Mouse (Mus musculus): ENCODE data around the gene Efcab9. TPM values are rescaled to one million over a fixed set of nuclear protein-coding genes. Genes with fewer than 3 reads are reported as not detected.
A peak's percentile ranks its signal among the peaks of the same experiment; 100 is the strongest.

The Efcab9 gene
- polyA plus RNA-seq, 1 experiment from 2014 or later, result 0.77 TPM

DNA sequence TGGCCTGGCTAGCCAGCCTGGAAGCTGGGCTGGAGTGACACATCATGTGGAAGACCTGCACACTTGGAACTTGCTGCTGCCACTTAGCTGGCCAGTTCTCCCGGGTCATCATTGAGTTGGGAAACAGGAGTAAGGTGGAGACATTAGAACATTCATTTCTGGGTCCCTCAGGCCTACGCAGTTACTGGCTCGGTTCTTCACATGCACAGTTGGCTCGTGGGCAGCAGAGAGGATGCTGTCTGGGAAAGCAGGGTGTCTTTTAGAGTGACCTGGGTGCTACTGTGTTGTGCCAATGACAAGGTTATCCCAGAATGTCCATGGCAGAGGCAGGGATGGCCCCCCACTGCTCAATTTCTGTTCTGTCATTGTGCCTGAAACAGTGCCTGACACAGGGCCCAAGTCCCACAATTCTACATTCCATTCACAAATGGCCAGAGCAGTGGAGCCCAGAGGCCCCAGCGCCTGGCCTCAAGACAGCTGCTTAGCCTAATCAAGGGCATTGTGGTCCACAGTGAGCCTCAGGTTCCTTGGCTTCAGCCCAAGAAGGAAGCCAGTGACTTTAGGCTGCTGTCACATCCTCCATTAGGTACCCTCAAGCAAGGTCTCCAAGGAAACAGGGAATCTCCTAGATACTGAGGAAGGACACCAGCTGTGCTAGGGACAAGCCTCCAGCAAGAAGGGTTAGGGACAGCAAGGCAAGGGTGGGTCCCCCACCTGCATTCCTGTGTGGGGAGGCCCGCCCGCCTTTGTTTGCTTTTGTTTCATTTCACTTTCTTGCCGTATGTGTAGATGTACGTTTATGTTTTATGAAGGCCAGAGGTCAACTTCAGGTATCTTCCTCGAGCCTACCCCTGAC lies 35.3 kb upstream of the Efcab9 start:
- Histone ChIP-seq H3K36me3 (ENCODE audit: control insufficient read depth, insufficient read depth, low read length) (no peaks in the 10 kb centered on the region), H3K27ac (ENCODE audit: low read length) (no peak overlapping the region), H3K9me3 (ENCODE audit: control insufficient read depth, low read length) (no peaks in the 10 kb centered on the region), H3K4me2 (ENCODE audit: low read depth, low read length) (no peak overlapping the region), H3K27me3 (replicated peaks; ENCODE audit: control insufficient read depth, insufficient read depth, low read length) (no peaks in the 10 kb centered on the region), H3K9ac (ENCODE audit: low read depth, low read length) (no peak overlapping the region), H3K4me3 (ENCODE audit: low read length) (no peak overlapping the region), H3K4me1 (ENCODE audit: control insufficient read depth, insufficient read depth, low read length) (peaks cover 32% of the 10 kb centered on the region)
- ATAC-seq, result 0 out of 2 replicates have a peak, but pooled peaks have one; percentile 14
- WGBS, result 68% methylated on average over 10 of the region's 10 CpGs

DNA sequence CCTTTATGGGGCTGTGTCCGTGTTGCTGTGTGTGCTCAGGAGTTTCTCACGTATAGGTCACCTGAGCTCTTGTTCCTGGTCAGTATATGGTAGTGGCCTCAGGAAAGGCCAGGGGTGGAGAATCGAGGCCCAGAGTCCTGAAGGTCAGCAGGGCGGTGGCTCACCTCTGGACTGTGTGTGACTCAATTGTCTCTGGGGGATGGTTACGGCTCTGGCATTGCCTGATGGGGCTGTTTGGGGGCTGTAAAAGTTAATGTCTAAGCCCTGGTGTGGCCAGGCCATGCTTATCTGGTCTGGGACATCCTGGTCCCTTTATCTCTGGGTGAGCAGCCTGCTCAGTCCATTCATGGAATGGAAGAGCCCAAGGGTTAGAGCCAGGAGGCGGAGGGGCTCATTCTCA lies 34.3 kb upstream of the Efcab9 start:
- Histone ChIP-seq H3K4me2 (ENCODE audit: low read depth, low read length) (no peak overlapping the region), H3K27me3 (replicated peaks; ENCODE audit: control insufficient read depth, insufficient read depth, low read length) (no peaks in the 10 kb centered on the region), H3K36me3 (ENCODE audit: control insufficient read depth, insufficient read depth, low read length) (no peaks in the 10 kb centered on the region), H3K9ac (ENCODE audit: low read depth, low read length) (no peak overlapping the region), H3K4me3 (ENCODE audit: low read length) (no peak overlapping the region), H3K27ac (ENCODE audit: low read length) (no peak overlapping the region), H3K9me3 (ENCODE audit: control insufficient read depth, low read length) (no peaks in the 10 kb centered on the region), H3K4me1 (ENCODE audit: control insufficient read depth, insufficient read depth, low read length) (peaks cover 35% of the 10 kb centered on the region)
- 72% methylated on average over 6 of the region's 6 CpGs for WGBS
- ATAC-seq, result peak; percentile 19; the same call in 1 of the 2 replicates

DNA sequence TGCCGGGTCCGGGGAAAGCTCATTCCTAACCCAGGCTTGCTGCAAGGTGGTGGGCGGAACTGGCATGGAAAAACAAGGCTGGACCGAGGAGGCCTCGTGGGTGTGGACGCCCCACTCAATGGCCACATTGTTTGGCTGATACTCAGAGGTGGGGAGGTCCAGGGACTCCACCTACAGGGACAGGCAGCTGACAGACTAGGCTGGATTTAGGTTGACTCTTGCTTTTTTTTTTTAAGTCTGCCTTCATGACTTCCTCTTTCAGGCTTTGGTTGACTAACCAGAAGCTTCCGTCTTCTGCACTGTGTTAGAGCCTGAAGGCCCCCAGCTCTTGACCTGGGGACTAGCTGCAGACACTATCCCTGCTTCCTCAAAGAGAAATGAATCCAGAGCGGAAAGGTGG lies 33.2 kb upstream of the Efcab9 start:
- WGBS, result 46% methylated on average over 8 of the region's 8 CpGs
- Histone ChIP-seq H3K9me3 (ENCODE audit: control insufficient read depth, low read length) (no peaks in the 10 kb centered on the region), H3K4me1 (ENCODE audit: control insufficient read depth, insufficient read depth, low read length) (peaks cover 35% of the 10 kb centered on the region), H3K27me3 (replicated peaks; ENCODE audit: control insufficient read depth, insufficient read depth, low read length) (no peaks in the 10 kb centered on the region), H3K27ac (ENCODE audit: low read length) (peak overlapping the region; percentile 46), H3K4me3 (ENCODE audit: low read length) (no peak overlapping the region), H3K4me2 (ENCODE audit: low read depth, low read length) (no peak overlapping the region), H3K36me3 (ENCODE audit: control insufficient read depth, insufficient read depth, low read length) (no peaks in the 10 kb centered on the region), H3K9ac (ENCODE audit: low read depth, low read length) (no peak overlapping the region)
- ATAC-seq, result peak; percentile 52

DNA sequence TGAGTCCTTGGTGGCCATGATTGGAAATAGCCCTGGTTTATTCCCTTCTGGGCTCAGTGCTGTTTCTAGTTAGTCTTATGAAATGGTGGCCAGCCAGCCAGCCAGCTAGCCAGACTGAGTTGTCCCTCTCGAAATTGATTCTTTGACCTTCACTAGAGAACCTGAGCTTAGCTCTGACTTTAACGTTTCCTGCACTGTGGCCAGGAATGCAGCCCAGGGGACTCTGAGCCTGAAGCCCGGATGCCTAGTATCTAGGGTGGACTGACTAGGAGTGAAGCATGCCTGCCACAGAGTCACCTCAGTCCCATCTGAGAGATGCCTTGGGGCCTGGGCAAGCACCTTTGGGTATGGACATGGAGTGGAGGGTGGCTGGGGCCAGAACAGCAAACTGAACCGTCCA lies 32.7 kb upstream of the Efcab9 start:
- Histone ChIP-seq H3K9me3 (ENCODE audit: control insufficient read depth, low read length) (no peaks in the 10 kb centered on the region), H3K4me3 (ENCODE audit: low read length) (no peak overlapping the region), H3K27me3 (replicated peaks; ENCODE audit: control insufficient read depth, insufficient read depth, low read length) (no peaks in the 10 kb centered on the region), H3K4me1 (ENCODE audit: control insufficient read depth, insufficient read depth, low read length) (peaks cover 35% of the 10 kb centered on the region), H3K27ac (ENCODE audit: low read length) (peak overlapping the region; percentile 46), H3K4me2 (ENCODE audit: low read depth, low read length) (no peak overlapping the region), H3K36me3 (ENCODE audit: control insufficient read depth, insufficient read depth, low read length) (no peaks in the 10 kb centered on the region), H3K9ac (ENCODE audit: low read depth, low read length) (no peak overlapping the region)
- 45% methylated on average over 4 of the region's 4 CpGs for WGBS
- peak; percentile 24; the same call in 1 of the 2 replicates for ATAC-seq

DNA sequence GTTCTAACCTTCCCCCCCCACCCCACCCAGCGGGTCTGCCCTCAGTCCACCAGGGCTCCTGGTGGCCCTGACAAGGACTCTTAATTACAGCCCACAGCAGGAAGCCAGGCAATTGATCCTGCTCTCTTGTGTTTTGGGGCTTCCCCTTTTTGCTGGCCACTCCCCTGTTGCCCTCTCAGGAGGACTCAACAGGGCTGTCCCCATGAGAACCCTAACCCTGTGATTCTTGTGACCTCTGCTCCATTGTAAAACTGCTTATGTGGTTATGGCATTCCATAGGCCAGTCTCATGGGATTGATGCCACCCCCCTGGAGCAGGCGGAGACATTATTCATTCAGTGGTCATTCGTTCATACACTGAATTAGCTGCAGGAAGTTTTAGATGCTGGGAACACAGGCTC lies 31.8 kb upstream of the Efcab9 start:
- Histone ChIP-seq H3K4me1 (ENCODE audit: control insufficient read depth, insufficient read depth, low read length) (peaks cover 37% of the 10 kb centered on the region), H3K4me2 (ENCODE audit: low read depth, low read length) (no peak overlapping the region), H3K36me3 (ENCODE audit: control insufficient read depth, insufficient read depth, low read length) (no peaks in the 10 kb centered on the region), H3K9ac (ENCODE audit: low read depth, low read length) (no peak overlapping the region), H3K9me3 (ENCODE audit: control insufficient read depth, low read length) (no peaks in the 10 kb centered on the region), H3K27ac (ENCODE audit: low read length) (no peak overlapping the region), H3K27me3 (replicated peaks; ENCODE audit: control insufficient read depth, insufficient read depth, low read length) (no peaks in the 10 kb centered on the region), H3K4me3 (ENCODE audit: low read length) (no peak overlapping the region)
- 56% methylated on average over 3 of the region's 3 CpGs for WGBS
- peak; percentile 68 for ATAC-seq

DNA sequence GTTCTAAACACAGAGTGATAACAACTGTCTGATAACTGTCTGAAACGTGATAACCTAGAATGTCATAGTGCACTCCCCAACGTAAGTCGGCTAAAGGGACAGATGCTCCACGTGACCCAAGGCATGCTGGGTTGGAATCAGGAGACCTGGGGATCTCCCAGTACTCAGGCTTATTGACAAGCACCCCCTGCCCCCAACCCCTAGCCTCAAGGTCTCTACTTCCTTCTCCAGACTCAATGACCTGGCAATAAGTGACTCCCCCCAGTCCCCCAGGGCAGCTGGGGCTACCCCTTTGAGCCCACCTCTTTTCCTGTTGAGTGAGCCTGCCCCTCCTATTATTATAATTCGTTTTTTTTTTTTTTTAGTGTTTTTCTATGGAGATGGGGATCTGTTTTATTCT lies 30.8 kb upstream of the Efcab9 start:
- H3K4me2 ChIP-seq (ENCODE audit: low read depth, low read length), result no peak overlapping the region
- H3K27ac ChIP-seq (ENCODE audit: low read length), result no peak overlapping the region
- no peaks in the 10 kb centered on the region for H3K36me3 ChIP-seq (ENCODE audit: control insufficient read depth, insufficient read depth, low read length)
- ATAC-seq, result no peak
- H3K27me3 ChIP-seq (replicated peaks; ENCODE audit: control insufficient read depth, insufficient read depth, low read length), result no peaks in the 10 kb centered on the region
- H3K4me3 ChIP-seq (ENCODE audit: low read length), result no peak overlapping the region
- H3K9me3 ChIP-seq (ENCODE audit: control insufficient read depth, low read length), result no peaks in the 10 kb centered on the region
- no peak overlapping the region for H3K9ac ChIP-seq (ENCODE audit: low read depth, low read length)
- 69% methylated on average over 5 of the region's 5 CpGs for WGBS
- H3K4me1 ChIP-seq (ENCODE audit: control insufficient read depth, insufficient read depth, low read length), result peaks cover 42% of the 10 kb centered on the region

DNA sequence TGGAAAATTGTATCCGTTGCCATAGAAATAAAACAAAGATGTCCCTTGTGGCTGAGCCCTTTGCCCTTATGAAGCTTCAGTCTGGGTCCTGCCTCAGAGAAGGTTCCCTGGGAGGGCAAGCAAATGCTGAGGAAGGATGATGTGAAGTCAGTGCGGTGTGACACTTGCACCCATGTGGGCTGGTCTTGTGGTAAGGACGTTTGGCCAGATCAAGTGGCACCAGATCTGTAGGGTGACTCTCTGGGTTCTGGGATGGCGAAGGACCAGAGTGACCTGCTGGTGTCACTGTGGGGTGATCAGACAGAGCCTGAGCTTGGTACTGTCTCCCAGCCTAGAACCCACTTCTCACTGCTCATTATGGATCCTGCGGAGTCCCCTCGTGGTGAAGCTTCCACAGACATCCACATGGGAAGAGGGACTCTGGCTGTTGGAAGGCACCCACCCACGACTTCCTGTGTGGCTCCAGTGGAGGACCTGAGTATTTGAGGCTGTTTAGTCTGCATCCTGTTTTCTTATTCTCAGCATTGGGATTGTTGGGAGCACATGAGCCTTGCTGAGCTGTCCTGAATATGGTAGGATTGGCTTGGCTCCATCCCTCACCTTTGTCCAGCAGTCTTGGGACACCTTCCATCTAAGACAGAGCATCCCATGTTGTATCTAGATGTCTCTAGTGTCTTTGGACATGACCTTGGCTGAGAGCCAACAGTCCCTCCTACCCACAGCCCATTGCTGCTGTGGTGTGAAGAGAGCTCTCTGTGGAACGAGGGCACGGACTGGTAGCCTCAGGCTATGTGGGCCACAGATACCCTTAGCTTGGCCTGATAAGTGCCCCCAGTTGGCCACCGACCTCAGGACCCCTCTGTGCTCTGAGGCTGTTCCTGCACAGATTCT lies 29.8 kb upstream of the Efcab9 start:
- no peak for ATAC-seq
- no peak overlapping the region for H3K9ac ChIP-seq (ENCODE audit: low read depth, low read length)
- WGBS, result 81% methylated on average over 10 of the region's 10 CpGs
- no peaks in the 10 kb centered on the region for H3K36me3 ChIP-seq (ENCODE audit: control insufficient read depth, insufficient read depth, low read length)
- H3K4me1 ChIP-seq (ENCODE audit: control insufficient read depth, insufficient read depth, low read length), result peaks cover 32% of the 10 kb centered on the region
- no peaks in the 10 kb centered on the region for H3K27me3 ChIP-seq (replicated peaks; ENCODE audit: control insufficient read depth, insufficient read depth, low read length)
- H3K27ac ChIP-seq (ENCODE audit: low read length), result no peak overlapping the region
- no peaks in the 10 kb centered on the region for H3K9me3 ChIP-seq (ENCODE audit: control insufficient read depth, low read length)
- H3K4me2 ChIP-seq (ENCODE audit: low read depth, low read length), result no peak overlapping the region
- no peak overlapping the region for H3K4me3 ChIP-seq (ENCODE audit: low read length)

DNA sequence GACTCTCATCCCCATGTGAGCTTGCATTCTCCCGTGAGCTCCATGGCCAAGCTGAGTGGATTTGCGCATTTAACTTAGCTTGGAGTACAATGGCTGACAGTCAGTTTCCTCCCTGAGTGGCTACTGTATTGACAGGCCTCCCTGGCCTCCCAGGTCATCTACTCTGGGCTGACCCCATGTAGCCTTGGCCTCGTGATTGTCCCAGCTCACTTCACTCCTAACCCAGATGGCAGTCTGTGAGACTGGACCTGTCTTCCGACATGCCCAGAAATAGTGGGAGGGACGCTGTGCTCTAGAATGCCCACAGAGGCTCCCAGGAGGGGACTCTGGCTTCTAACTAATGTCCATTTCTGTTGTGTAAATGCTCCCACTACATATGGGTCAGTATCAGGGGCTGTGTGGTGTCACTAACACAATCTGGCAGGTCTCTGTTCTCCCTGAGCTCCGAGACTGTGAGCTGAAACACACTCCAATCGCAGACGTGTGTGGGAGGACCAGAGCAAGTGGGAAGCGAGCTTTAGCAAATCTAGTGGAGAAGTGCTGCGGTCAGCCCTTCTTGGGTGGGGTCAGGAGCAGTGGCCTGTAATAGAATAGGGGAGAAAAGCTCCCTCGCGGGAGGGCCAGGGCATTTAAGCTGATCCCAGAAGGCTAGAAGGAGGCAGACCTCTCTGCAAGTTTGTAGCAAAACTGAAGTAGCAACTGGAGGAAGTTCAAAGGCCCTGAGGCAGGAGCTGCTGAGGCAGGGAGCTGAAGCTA lies 28.3 kb upstream of the Efcab9 start:
- H3K27me3 ChIP-seq (replicated peaks; ENCODE audit: control insufficient read depth, insufficient read depth, low read length), result no peaks in the 10 kb centered on the region
- no peaks in the 10 kb centered on the region for H3K36me3 ChIP-seq (ENCODE audit: control insufficient read depth, insufficient read depth, low read length)
- no peak overlapping the region for H3K27ac ChIP-seq (ENCODE audit: low read length)
- WGBS, result 86% methylated on average over 12 of the region's 12 CpGs
- ATAC-seq, result no peak
- peaks cover 22% of the 10 kb centered on the region for H3K4me1 ChIP-seq (ENCODE audit: control insufficient read depth, insufficient read depth, low read length)
- H3K4me2 ChIP-seq (ENCODE audit: low read depth, low read length), result no peak overlapping the region
- no peaks in the 10 kb centered on the region for H3K9me3 ChIP-seq (ENCODE audit: control insufficient read depth, low read length)
- no peak overlapping the region for H3K9ac ChIP-seq (ENCODE audit: low read depth, low read length)
- no peak overlapping the region for H3K4me3 ChIP-seq (ENCODE audit: low read length)

DNA sequence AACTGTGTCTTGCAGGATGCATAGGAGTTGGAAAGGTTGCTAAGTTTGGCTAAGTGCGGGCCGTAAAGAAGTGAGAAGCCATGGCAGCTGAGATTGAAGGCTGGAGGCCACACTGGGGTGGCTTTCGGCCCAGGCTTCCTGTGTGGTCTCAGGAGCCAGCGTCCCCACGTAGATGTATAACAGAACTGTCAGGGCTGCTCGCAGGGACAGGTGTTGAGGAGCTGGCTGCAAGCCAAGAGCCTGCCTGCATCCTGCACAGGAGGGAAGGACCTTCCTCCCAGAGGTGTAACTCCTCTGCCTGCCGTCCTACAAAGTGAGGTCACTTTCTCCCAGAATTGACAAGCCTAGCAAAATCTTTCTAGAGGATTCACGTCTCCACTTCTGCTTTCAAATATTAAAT lies 26.8 kb upstream of the Efcab9 start:
- 25% methylated on average over 8 of the region's 8 CpGs for WGBS
- no peak overlapping the region for H3K4me2 ChIP-seq (ENCODE audit: low read depth, low read length)
- H3K27me3 ChIP-seq (replicated peaks; ENCODE audit: control insufficient read depth, insufficient read depth, low read length), result no peaks in the 10 kb centered on the region
- H3K36me3 ChIP-seq (ENCODE audit: control insufficient read depth, insufficient read depth, low read length), result no peaks in the 10 kb centered on the region
- ATAC-seq, result 0 out of 2 replicates have a peak, but pooled peaks have one; percentile 26
- no peaks in the 10 kb centered on the region for H3K9me3 ChIP-seq (ENCODE audit: control insufficient read depth, low read length)
- no peak overlapping the region for H3K4me3 ChIP-seq (ENCODE audit: low read length)
- no peak overlapping the region for H3K27ac ChIP-seq (ENCODE audit: low read length)
- peaks cover 26% of the 10 kb centered on the region for H3K4me1 ChIP-seq (ENCODE audit: control insufficient read depth, insufficient read depth, low read length)
- H3K9ac ChIP-seq (ENCODE audit: low read depth, low read length), result no peak overlapping the region
